Mouse (Mus musculus) c-Kit-positive CD71-negative TER-119-negative erythroid progenitor cells, embryonic 14.5 days (primary cell): ENCODE data around the gene Cpeb2.

Experiments used
- DNase-seq: peaks from one replicate; pipeline ENCODE4 v3.0.0-alpha.2; 2013; ENCODE audit warnings: low read depth

Cpeb2 gene

GRCm38 (mm10) chr5:43232480-43233315, at the start of gene Cpeb2:
Gene Cpeb2 (plus strand): TSS chr5:43233170.
- DNase-seq: peak; percentile 63

DNA sequence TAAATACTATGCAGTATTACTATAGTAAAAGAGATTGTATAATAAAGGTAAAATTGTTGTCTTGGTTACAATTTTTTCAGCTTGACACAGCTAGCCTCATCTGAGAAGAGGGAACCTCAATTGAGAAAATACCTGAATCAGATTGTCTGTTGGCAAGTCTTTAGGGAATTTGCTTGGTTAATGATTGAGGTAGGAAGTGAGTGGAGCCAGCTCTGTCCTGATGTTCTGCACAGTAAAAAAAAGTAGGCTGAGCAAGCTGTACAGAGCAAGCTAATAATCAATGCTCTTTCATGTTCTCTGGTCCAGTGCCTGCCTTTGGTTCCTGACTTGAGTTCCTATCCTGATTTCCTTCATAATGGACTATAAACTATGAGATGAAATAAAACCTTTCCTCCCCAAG, 49.4 kb upstream of the Cpeb2 start:
- no peak for DNase-seq

DNA sequence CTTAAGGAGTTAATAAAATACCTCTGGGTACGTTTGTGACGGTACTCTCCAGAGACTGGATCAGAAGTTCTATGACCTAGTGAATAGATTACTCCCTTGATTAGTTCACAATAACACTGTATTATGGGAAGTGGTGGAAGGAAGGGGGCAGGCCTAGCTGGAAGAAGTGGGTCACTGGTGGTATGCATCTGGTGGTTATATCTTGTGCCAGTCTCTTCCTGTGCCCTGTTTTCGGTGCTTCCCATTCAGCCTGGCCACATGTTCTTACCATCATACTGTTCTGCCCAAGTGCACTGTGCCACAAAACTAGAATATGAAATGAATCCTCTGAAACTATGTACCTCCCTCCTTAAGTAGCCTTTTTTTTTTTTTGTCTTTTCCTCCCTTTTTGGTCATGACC, 48.1 kb upstream of the Cpeb2 start:
- DNase-seq: no peak

DNA sequence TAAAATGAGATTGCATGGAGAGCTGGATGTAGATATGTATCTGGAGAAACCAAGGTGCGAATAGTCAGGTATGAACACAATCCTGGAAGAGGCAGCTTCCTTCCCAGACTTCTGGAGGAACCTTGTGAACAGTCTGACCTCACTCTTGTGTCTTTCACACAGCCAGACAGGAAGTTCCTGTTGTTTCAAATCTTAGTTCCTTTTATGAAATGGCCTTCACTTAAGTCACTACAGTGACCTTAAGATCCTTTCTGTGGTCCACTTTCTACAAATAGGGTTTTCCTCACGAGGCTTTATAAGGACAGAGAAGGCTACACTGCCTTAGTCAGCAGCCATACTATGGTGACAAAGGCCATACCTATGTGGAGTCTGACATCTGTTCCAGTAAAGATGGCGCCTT, 47.5 kb upstream of the Cpeb2 start:
- DNase-seq: no peak

DNA sequence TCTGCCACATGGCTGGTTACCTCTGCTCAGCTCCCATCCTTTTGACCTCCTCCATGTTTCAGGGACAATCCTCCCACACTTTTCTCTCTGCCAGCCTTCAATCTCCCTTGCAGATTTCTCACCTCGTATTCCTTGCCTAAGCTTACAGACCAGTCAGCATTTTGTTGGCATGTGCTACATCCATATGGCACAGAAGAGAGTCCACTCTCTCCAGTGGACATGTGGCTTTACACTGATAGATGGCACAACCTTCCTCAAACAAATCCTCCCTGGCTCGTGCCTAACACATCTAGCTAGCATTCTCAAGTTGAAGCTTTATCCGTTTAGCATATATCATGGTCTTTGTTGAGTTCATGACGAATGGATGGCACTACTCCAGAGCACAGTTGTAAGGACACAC, 32.3 kb upstream of the Cpeb2 start:
- DNase-seq: no peak

DNA sequence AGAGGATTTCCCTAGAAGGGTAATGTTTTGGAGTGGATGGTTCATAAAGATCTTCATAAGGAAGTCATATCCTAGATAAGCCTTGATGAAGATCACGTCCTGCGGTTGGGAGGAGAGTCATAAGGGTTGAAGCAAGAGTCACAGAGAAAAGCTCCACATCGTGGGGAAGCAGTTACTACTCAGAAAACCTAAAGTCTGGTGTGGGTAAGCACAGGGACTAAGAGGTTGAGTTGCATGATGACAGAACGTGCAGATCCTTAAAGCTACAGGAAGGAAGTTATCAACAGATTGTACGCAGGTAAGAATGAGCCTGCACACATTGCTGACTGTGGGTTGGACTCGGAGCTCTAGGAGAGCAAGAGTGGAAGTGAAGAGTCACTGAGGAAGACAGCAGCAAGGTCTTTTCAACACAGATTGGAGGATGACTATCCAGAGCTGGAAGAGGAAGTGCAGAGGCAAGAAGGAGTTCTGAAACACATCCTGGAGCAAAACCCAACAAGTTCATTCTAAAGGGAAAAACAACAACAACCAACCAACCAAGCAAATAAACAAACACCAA, 26.4 kb upstream of the Cpeb2 start:
- no peak for DNase-seq

DNA sequence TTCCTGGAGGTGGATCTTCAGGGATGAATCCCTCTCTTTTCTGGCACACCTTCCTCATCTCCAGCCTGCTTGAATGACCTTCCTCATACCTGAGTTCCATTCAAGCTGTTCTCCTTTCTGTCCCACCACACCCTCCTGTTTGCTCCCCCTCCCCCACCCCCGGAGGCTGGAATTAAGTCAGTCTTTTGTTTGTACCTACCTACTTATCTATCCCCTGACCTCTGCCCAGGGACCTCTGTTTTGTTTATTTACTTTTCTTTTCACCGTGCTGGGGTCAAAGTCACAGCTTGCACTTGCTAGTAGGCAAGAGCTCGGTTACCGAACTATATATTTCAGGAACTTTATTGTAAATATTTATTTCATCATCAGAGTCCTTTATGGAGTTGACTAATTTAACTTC, 15.5 kb upstream of the Cpeb2 start:
- no peak for DNase-seq

DNA sequence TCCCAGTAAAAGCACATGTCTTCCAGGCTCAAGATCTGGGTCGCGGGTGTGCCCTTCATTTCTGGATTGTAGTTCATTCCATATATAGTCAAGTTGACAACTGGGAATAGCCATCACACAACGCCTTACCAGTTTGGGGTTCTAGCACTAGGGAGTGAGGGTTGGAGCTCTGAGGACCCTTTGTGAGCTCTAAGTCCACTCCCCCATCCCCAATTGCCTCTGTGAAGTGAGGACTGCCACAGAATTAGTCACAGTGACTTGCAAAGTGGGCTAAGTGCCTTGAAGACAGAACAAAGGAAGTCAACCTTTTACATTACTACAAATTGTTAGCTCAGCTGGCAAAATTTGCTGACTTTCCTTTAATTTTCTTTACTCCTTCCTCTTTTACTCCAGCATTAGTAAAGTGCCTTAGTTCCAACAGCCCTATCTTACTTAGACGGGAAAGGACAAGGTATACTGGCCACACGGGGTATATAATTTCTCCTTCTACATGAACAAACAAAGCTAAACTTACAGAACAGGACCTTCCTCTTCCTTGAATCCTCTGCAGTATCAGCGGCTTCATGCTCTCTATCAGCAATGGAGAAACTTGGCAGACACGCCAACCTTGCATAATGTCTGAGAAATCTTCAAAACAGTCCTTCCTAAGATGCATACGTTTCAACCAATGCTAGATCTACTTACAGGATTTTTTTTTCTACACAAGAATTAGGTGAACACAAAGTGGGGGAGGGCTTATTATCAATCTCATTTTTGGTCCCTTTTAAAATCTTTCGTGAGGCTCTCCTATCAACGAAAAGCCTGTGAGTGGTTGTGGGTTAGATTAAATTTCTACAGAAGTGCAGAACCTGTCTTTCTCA, 14.8 kb upstream of the Cpeb2 start:
- DNase-seq: no peak

- DNase-seq: no peak
Observed at GRCm38 (mm10) chr5:43218847-43219132, 14.2 kb upstream of the Cpeb2 start.

- DNase-seq: no peak
Observed at GRCm38 (mm10) chr5:43223359-43223758, 9.6 kb upstream of the Cpeb2 start.

GRCm38 (mm10) chr5:43224245-43224644, 8.7 kb upstream of the Cpeb2 start:
- DNase-seq: no peak

- DNase-seq: no peak
Observed at GRCm38 (mm10) chr5:43226160-43226559, 6.8 kb upstream of the Cpeb2 start.

DNA sequence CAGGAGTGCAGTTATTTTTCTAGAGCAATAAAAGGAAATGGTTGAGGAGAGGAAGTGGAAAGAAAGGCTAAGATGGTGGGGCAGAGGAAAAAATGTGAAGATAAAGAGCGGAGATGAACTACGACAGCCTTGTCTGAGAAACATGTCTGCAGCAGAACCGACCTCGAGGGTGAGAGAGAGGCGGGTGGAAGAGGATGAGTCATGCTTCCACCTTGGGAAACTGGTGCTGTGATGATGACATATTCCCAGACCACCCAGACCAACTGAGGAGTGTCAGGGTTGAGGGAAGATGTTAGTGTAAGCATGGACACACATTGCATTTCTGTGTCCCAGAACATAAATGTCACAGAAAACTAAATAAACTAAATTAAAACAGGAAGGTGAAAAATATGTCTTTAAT, 5.4 kb upstream of the Cpeb2 start:
- no peak for DNase-seq

DNA sequence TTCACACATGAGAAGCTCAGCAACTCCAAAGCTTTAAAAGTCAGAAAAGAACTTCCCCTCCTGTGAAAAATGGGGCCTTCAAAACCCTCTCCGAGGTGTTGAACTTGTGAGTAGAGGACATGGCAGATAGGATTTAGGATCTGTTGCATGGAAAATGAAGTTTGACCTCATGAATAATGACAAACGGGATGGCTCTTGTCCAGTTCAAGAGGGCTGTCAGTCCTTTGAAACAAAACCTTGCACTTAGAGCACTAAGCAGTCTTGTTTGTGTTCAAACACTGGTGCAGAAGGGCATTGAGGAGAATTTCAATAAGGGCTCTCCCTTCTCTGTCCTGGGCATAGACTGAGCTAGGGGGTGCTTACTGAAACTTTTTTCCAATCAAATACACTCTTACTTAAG, 1.9 kb upstream of the Cpeb2 start:
- no peak for DNase-seq

DNA sequence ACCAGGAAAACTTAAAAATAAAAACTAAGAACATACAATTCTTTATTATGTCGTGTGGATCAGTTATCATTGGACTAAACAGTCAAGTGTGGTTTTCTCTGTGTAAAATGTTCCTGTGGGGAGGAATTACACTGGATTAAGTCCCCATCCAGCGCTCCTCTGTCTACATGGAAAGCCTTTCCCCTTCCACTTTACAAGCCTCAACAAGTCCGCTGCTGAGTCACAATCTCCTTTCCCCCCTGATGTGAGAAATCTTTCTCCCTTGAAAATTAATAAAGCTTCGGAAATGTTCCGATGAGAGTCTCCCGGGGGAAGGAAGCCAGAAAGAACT, 856 bp upstream of the Cpeb2 start:
- no peak for DNase-seq

DNA sequence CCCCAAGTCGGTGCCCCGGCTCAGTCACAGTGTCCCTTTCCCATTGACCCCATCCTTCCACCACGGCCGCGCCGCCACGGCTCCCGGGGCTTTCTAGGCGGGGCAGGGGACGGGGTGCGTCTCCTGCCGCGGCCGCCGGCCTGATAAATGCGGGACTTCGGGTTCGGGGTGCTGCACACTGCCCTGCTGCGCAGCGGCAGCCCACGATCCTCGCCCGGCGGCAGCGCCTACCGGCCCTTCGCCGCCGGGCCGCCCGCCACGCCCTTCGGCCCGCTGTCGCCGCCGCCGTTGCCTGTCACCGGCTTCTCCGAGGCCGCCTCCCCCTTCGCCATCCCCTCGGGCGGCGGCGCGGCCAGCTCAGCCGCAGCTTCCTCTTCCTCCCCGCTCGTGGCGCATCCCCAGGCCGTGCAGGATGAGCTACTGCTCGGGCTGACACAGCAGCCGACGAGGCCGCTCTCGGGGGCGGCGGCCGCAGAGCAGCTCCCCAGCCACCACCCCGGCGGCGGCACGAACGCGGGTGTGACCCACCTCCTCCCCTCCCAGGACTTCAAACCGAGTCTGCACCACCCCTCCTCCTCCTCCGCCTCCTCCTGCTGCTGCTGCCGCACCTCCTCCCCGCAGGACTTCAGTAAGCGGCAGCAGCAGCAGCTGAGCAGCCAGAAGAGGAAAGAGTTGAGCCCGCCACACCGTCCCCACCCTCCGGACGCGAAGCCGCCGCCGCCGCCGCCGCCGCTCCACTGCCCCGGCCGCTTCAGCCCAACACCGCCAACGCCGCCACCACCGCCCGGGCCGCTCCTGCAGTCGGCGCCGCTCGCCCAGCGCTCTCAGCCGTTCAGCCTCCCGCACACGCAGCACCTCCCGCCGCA, 579 bp downstream of the Cpeb2 start:
- peak; percentile 58 for DNase-seq

- DNase-seq: no peak
Observed at GRCm38 (mm10) chr5:43234321-43235185, 1.6 kb downstream of the Cpeb2 start.

GRCm38 (mm10) chr5:43235186-43235785, 2.3 kb downstream of the Cpeb2 start:
- DNase-seq: no peak

GRCm38 (mm10) chr5:43235997-43236396, 3.0 kb downstream of the Cpeb2 start:
- DNase-seq: no peak

GRCm38 (mm10) chr5:43236476-43236875, 3.5 kb downstream of the Cpeb2 start:
- no peak for DNase-seq

- no peak for DNase-seq
Observed at GRCm38 (mm10) chr5:43237238-43237637, 4.3 kb downstream of the Cpeb2 start.
